Mouse (Mus musculus) ES-E14 (cell line): ENCODE measurements around the gene Cd6. TPM values are rescaled to one million over a fixed set of nuclear protein-coding genes. Genes with fewer than 3 reads are reported as not detected.

Source experiments
- DNase-seq: peaks from one replicate; pipeline ENCODE4 v3.0.0-alpha.2; 2013; ENCODE audit warnings: low read depth, low spot score
- H3K27ac ChIP-seq: 2 replicates; pipeline ENCODE4 v1.5.1; 2012; ENCODE audit warnings: low read depth, mild to moderate bottlenecking, low read length, moderate library complexity, mixed read lengths; ENCODE audit not compliant: poor library complexity, insufficient read depth, severe bottlenecking
- H3K36me3 ChIP-seq: 2 replicates; pipeline ENCODE4 v1.6.1; 2012; ENCODE audit warnings: mild to moderate bottlenecking, low read length, moderate library complexity, mixed read lengths; ENCODE audit not compliant: control insufficient read depth, poor library complexity, insufficient read depth, severe bottlenecking
- H3K4me1 ChIP-seq, 2 experiments: fragments of 150-350 bp in 1 of 2; sonication (generic) in 1 of 2; 2 replicates each; pipeline ENCODE4 v1.6.1; 2012; ENCODE audit warnings: low read length in 2 of 2, mild to moderate bottlenecking in 1 of 2, mixed read lengths in 1 of 2; ENCODE audit not compliant: control insufficient read depth in 2 of 2, insufficient read depth in 2 of 2, poor library complexity in 1 of 2
- H3K4me3 ChIP-seq, 2 experiments: fragments of 150-350 bp in 1 of 2; sonication (generic) in 1 of 2; 2 replicates each; pipeline ENCODE4 v1.5.1; 2012; ENCODE audit warnings: low read length in 2 of 2, low read depth in 1 of 2, mild to moderate bottlenecking in 1 of 2, mixed read lengths in 1 of 2; ENCODE audit not compliant: insufficient read depth in 1 of 2, poor library complexity in 1 of 2, severe bottlenecking in 1 of 2
- H3K9ac ChIP-seq: 2 replicates; pipeline ENCODE4 v1.6.1; 2012; ENCODE audit warnings: low read depth, mild to moderate bottlenecking, low read length, mixed read lengths; ENCODE audit not compliant: poor library complexity, insufficient read depth, severe bottlenecking
- H3K9me3 ChIP-seq: fragments of 150-350 bp; sonication (generic); 2 replicates; pipeline ENCODE4 v1.6.1; 2012; ENCODE audit warnings: low read depth, mild to moderate bottlenecking, low read length; ENCODE audit not compliant: control insufficient read depth, insufficient read depth
- CHD2 ChIP-seq: IDR thresholded peaks from 2 replicates; pipeline ENCODE4 v1.6.1; 2014; ENCODE audit warnings: mild to moderate bottlenecking, low read depth, low read length, inconsistent platforms
- HCFC1 ChIP-seq: IDR thresholded peaks from 2 replicates; pipeline ENCODE4 v1.6.1; 2012; ENCODE audit warnings: low read length, inconsistent platforms, borderline replicate concordance; ENCODE audit not compliant: insufficient read depth
- MAFK ChIP-seq: IDR thresholded peaks from 2 replicates; pipeline ENCODE4 v1.6.1; 2014; ENCODE audit warnings: mild to moderate bottlenecking, low read depth, low read length, inconsistent platforms; ENCODE audit not compliant: insufficient read depth
- ZC3H11A ChIP-seq: IDR thresholded peaks from 2 replicates; pipeline ENCODE4 v1.6.1; 2012; ENCODE audit warnings: low read depth, mild to moderate bottlenecking, inconsistent platforms, low read length, borderline replicate concordance
- ZNF384 ChIP-seq: IDR thresholded peaks from 2 replicates; pipeline ENCODE4 v1.6.1; 2012; ENCODE audit warnings: low read depth, low read length, inconsistent platforms
- in situ Hi-C, 2 experiments: fragments of 600-800 bp; cut with MboI; formaldehyde crosslinking; loops; one replicate each; pipeline ENCODE4 v1.15.1; 2025; ENCODE audit warnings: low sequenced_read_pairs in 2 of 2, inconsistent platforms in 1 of 2; ENCODE audit not compliant: unreplicated experiment in 2 of 2
- total RNA-seq: library from RNA; depleted of rRNA; stranded (reverse); fragments of 300-350 nt; gene quantifications from 2 replicates; pipeline ENCODE4 v1.2.3, GENCODE M21; 2012; rRNA removed

Cd6 gene
- 3.4 and 4.9 TPM in 2 replicates for total RNA-seq

- in situ Hi-C loops, result no loop called here
- peaks cover 2% of the 10 kb centered on the region in 2 experiments; a peak in 1 of 4 replicates for H3K4me1 ChIP-seq
- H3K36me3 ChIP-seq, result no peaks in the 10 kb centered on the region
- no peak within 1 kb of the TSS for H3K4me3 ChIP-seq
- no peak within 1 kb of the TSS for H3K9ac ChIP-seq
- H3K27ac ChIP-seq, result no peak within 1 kb of the TSS
- DNase-seq, result no peak
- TF ChIP-seq CHD2, result no peak
- no peak for TF ChIP-seq ZC3H11A
- no peak for TF ChIP-seq HCFC1
- no peak for TF ChIP-seq MAFK
- no peak for TF ChIP-seq ZNF384
- H3K9me3 ChIP-seq, result no peaks in the 10 kb centered on the region
These were observed at the start of gene Cd6 for GRCm38 (mm10) chr19:10829436-10830175. Cd6 (minus strand) TSS chr19:10830058.

- no peaks in the 10 kb centered on the region for H3K9me3 ChIP-seq
- in situ Hi-C loops, result no loop called here
- H3K4me3 ChIP-seq, result no peak overlapping the region
- no peak overlapping the region for H3K9ac ChIP-seq
- peaks cover 5% of the 10 kb centered on the region; the same call in 1 of the 2 replicates for H3K36me3 ChIP-seq
- H3K4me1 ChIP-seq, result peaks cover 0 to 18% of the 10 kb centered on the region in 2 experiments; a peak in 2 of 4 replicates
- H3K27ac ChIP-seq, result no peak overlapping the region
- TF ChIP-seq MAFK, result no peak
- TF ChIP-seq HCFC1, result no peak
- no peak for TF ChIP-seq ZC3H11A
- TF ChIP-seq ZNF384, result no peak
- no peak for TF ChIP-seq CHD2
- DNase-seq, result no peak
These were observed 48.5 kb upstream of the Cd6 start for GRCm38 (mm10) chr19:10878201-10878837.

DNA sequence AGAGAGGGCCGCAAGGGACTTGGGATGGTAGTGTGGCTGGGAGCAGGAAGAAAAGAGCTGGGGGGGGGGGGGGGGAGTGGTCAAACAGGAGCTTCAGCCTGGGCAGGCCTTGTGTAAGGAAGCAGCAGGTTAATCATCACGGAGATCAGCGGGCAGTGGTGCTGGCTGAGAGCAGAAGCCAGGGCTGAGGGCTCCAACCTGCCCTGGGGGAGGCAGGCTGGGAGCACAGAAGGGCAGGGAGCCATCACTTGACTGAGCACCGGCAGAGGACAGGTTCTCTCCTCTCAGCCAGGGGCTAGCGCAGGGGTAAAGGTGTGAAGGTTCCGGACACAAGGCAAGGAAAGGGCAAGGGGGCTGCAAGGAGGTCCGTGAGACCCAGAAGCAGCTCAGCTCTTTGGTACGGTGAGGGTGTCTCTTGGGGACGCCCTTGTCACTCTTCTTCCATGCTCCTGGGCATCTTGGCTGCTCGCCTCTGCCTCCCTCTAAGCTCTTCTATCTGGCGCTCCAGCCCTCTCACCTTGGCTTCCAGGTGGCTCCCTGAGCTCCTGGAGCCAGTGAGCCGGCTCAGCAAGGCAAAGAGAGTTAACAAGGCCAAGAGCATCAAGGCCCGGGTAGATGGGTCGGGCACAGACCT lies 41.6 kb upstream of the Cd6 start:
- Histone ChIP-seq H3K36me3 (peaks cover 15% of the 10 kb centered on the region; the same call in 1 of the 2 replicates), H3K27ac (no peak overlapping the region), H3K4me1 (peaks cover 4 to 9% of the 10 kb centered on the region in 2 experiments; a peak in 2 of 4 replicates), H3K4me3 (no peak overlapping the region), H3K9ac (no peak overlapping the region), H3K9me3 (no peaks in the 10 kb centered on the region)
- in situ Hi-C loops, result no loop called here
- no peak for TF ChIP-seq ZC3H11A
- no peak for TF ChIP-seq MAFK
- TF ChIP-seq CHD2, result no peak
- TF ChIP-seq ZNF384, result no peak
- TF ChIP-seq HCFC1, result no peak
- no peak for DNase-seq

DNA sequence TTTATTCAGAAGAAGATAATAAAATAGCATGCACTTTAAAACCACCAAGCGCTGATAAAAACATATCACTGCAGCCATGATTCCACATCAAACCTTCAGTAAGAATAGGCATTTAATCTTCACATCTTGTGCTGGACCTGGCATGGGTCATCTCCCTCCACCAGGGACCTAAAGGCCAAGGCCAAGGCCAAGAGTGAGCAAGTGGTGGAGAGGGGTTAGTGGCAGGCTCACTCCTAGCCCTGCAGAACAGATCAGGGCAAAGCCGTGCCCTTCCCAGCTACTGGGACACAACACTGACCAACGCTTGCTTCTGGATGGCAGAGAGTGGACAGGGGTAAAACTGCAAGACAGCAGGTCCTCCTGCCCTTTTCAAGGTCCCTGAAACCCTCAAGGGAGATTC lies 40.8 kb upstream of the Cd6 start:
- Histone ChIP-seq H3K9ac (no peak overlapping the region), H3K36me3 (peaks cover 18% of the 10 kb centered on the region; the same call in 1 of the 2 replicates), H3K27ac (no peak overlapping the region), H3K9me3 (no peaks in the 10 kb centered on the region), H3K4me3 (no peak overlapping the region), H3K4me1 (peaks cover 4 to 9% of the 10 kb centered on the region in 2 experiments; a peak in 2 of 4 replicates)
- in situ Hi-C loops, result no loop called here
- DNase-seq, result no peak
- no peak for TF ChIP-seq ZNF384
- no peak for TF ChIP-seq ZC3H11A
- TF ChIP-seq HCFC1, result no peak
- TF ChIP-seq CHD2, result no peak
- TF ChIP-seq MAFK, result no peak
